Mouse (Mus musculus): ENCODE data around the gene Ppp1r14a. TPM values are rescaled to one million over a fixed set of nuclear protein-coding genes. Genes with fewer than 3 reads are reported as not detected.
A peak's percentile ranks its signal among the peaks of the same experiment; 100 is the strongest.

Gene Ppp1r14a
- polyA plus RNA-seq, 1 experiment from 2014 or later, result 6.5 TPM

DNA sequence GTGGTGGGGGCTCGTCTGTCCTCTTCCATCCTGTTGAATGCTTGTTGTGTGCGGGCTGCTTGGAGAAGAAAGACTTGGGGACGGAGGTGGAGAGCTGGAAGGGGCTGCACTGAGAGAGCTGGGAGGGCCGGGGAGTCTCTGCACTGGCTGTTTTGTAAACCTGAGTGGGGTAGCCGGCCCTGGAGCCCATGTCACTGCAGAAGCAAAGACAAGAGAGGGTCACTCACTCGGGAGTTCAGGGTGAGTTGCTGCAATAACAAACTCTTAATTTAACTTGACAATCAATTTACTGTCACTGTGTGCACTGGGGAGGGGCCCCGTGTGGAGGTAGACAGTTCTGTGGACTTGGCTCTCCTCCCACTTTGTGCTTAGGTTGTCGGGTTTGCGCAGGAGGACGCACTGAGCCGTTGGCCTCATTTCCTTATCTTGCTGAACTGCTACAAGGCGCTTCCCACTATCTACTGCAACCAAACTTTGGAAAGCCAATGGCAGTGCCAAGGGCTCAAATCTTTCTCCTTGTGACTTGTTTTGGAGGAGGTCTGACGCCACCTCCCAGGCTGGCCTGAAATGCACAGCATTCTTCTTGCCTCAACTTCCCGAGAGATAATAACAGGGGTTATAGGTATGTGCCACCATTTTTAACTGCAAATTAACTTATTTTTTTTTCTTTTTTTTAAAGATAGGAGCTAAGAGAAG lies 50.0 kb downstream of the Ppp1r14a start:
- no peak overlapping the region for H3K4me2 ChIP-seq (replicated peaks)
- H3K36me3 ChIP-seq, result 0 out of 2 replicates have a peak, but pooled peaks cover 2% of the 10 kb centered on the region
- 76% methylated on average over 14 of the region's 14 CpGs for WGBS
- H3K4me1 ChIP-seq, result peaks cover 25% of the 10 kb centered on the region
- H3K27me3 ChIP-seq, result no peaks in the 10 kb centered on the region
- H3K9me3 ChIP-seq, result no peaks in the 10 kb centered on the region
- no peak overlapping the region for H3K27ac ChIP-seq (replicated peaks)
- H3K9ac ChIP-seq (replicated peaks), result no peak overlapping the region
- H3K4me3 ChIP-seq, result no peak overlapping the region
- no peak for ATAC-seq (replicated peaks)

DNA sequence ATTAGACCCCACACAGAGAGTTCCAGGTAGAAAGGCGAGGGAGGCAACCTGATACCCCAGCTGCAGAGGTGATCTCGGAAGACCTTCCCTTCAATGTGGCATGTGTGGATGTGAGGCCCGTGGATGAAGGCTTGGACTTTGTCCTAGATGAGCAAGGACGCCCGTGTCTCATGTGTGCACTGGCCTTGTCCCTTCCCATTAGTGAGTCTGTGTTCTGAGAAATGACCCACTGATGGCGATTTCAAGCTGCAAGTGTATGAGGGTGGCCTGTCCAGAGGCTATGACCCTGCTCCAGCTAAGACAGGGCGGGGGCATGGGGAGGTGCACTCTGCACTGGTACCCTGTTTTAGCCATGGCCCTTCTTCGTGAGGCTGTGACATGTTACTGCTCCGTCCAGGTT lies 51.1 kb downstream of the Ppp1r14a start:
- 0 out of 2 replicates have a peak, but pooled peaks cover 2% of the 10 kb centered on the region for H3K36me3 ChIP-seq
- H3K4me2 ChIP-seq (replicated peaks), result no peak overlapping the region
- WGBS, result 91% methylated on average over 9 of the region's 9 CpGs
- H3K27me3 ChIP-seq, result no peaks in the 10 kb centered on the region
- no peak for ATAC-seq (replicated peaks)
- no peaks in the 10 kb centered on the region for H3K9me3 ChIP-seq
- H3K4me1 ChIP-seq, result peaks cover 28% of the 10 kb centered on the region
- H3K27ac ChIP-seq (replicated peaks), result no peak overlapping the region
- no peak overlapping the region for H3K4me3 ChIP-seq
- H3K9ac ChIP-seq (replicated peaks), result no peak overlapping the region

DNA sequence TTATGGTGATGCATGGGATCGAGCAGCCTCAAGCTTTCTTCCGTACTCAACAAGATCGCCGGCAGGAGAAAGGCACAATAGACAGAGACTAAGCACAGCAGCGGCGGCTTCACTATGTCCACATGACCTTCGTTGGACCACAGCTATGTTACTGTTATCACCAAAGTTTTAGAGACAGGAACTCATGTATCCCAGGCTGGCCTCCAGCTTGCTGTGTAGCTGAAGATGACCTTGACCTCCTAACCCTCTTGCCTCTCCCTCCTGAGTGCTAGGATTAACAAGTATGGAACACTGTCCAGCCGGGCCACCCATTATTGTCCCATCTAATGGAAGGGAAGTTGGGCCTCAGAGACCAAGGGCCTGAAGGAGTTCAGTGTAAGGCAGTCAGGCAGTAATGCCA lies 51.7 kb downstream of the Ppp1r14a start:
- no peaks in the 10 kb centered on the region for H3K9me3 ChIP-seq
- peak overlapping the region; percentile 85; the same call in 1 of the 2 replicates for H3K27ac ChIP-seq (replicated peaks)
- H3K4me3 ChIP-seq, result no peak overlapping the region
- 94% methylated on average over 8 of the region's 8 CpGs for WGBS
- H3K9ac ChIP-seq (replicated peaks), result no peak overlapping the region
- no peak for ATAC-seq (replicated peaks)
- H3K4me1 ChIP-seq, result peaks cover 34% of the 10 kb centered on the region
- 0 out of 2 replicates have a peak, but pooled peaks cover 2% of the 10 kb centered on the region for H3K36me3 ChIP-seq
- no peak overlapping the region for H3K4me2 ChIP-seq (replicated peaks)
- H3K27me3 ChIP-seq, result no peaks in the 10 kb centered on the region

DNA sequence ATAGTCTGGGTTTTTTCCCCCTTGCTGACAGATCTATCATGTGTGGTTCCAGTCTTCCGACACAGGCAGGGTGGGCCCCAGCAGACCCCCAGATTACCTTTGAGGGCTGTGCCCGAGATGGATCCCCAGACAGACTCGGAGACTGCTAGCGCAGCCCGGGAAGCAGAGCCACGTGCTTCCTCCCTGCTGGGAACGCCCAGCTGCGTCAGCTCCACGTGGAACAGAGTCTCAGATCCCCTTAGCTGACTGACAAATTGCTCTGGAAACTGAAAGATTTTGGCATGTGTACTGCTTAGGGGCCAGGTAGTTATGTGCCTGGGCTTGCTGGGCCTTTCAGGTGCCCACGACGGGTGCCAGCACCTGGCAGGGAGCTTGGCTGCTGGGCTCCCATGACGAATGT lies 52.6 kb downstream of the Ppp1r14a start:
- Histone ChIP-seq H3K9me3 (no peaks in the 10 kb centered on the region), H3K9ac (replicated peaks) (no peak overlapping the region), H3K4me2 (replicated peaks) (peak overlapping the region; percentile 12; the same call in 1 of the 2 replicates), H3K27me3 (no peaks in the 10 kb centered on the region), H3K4me1 (peaks cover 41% of the 10 kb centered on the region), H3K4me3 (no peak overlapping the region), H3K27ac (replicated peaks) (peak overlapping the region; percentile 85), H3K36me3 (0 out of 2 replicates have a peak, but pooled peaks cover 2% of the 10 kb centered on the region)
- WGBS, result 53% methylated on average over 12 of the region's 12 CpGs
- ATAC-seq (replicated peaks), result peak; percentile 30; the same call in 1 of the 2 replicates

DNA sequence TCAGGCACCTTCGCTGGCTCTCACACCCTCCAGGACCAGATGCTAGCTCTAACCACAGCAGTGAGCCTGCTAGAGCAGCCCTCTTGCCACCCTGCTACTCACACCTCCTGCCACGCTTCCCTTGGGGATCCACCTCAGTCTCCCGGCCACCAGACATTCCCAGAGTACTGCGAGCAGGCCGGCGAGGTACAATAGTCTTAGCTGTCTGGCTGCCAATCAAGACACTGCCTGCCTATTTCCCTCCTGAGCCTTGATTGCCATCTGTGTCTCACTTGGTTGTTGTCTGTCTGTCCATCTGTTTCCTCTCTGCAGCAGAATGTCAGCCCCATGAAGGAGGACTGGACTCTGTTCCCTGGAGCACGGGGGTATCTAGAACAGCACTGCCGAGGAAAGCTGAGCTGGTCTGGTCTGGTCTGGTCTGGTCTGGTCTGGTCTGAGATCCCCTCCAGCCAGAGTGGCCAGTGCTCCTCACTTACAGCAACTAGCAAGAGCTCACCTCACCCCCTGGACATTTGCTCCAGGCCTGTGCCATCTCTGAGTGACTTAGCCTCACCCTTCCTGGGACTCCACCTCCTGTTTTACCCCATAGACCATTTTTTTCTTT lies 53.5 kb downstream of the Ppp1r14a start:
- peak; percentile 52 for ATAC-seq (replicated peaks)
- Histone ChIP-seq H3K9ac (replicated peaks) (no peak overlapping the region; the same call in 1 of the 2 replicates), H3K4me1 (peaks cover 47% of the 10 kb centered on the region), H3K4me2 (replicated peaks) (no peak overlapping the region), H3K27ac (replicated peaks) (peak overlapping the region; percentile 85), H3K27me3 (no peaks in the 10 kb centered on the region), H3K36me3 (0 out of 2 replicates have a peak, but pooled peaks cover 2% of the 10 kb centered on the region), H3K4me3 (no peak overlapping the region), H3K9me3 (no peaks in the 10 kb centered on the region)
- WGBS, result 35% methylated on average over 8 of the region's 8 CpGs

Other genes starting within 250 kb of the Ppp1r14a start
- gene Ryr1, start 164.1 kb upstream of the Ppp1r14a start, polyA plus RNA-seq (2015; fragmentation: Nextera tagmentation; extraction: Ambion mirVana), result 13.3 and 15.6 TPM in 2 replicates
- 0.57 and 0.69 TPM in 2 replicates for gene Rasgrp4, start 154.5 kb upstream of the Ppp1r14a start, polyA plus RNA-seq (2015; fragmentation: Nextera tagmentation; extraction: Ambion mirVana)
- 20.5 and 21.3 TPM in 2 replicates for gene Fam98c, start 133.1 kb upstream of the Ppp1r14a start, polyA plus RNA-seq (2015; fragmentation: Nextera tagmentation; extraction: Ambion mirVana)
- 0.18 TPM in 2 replicates for gene Ggn, start 119.1 kb upstream of the Ppp1r14a start, polyA plus RNA-seq (2015; fragmentation: Nextera tagmentation; extraction: Ambion mirVana)
- gene Spred3, start 118.9 kb upstream of the Ppp1r14a start, polyA plus RNA-seq (2015; fragmentation: Nextera tagmentation; extraction: Ambion mirVana), result 6.4 TPM in 2 replicates
- 269 and 274 TPM in 2 replicates for gene Psmd8, start 108.6 kb upstream of the Ppp1r14a start, polyA plus RNA-seq (2015; fragmentation: Nextera tagmentation; extraction: Ambion mirVana)
- 1.8 and 2.1 TPM in 2 replicates for gene Catsperg1, start 75.3 kb upstream of the Ppp1r14a start, polyA plus RNA-seq (2015; fragmentation: Nextera tagmentation; extraction: Ambion mirVana)
- 0.28 and 0.83 TPM in 2 replicates for gene Kcnk6, start 56.8 kb upstream of the Ppp1r14a start, polyA plus RNA-seq (2015; fragmentation: Nextera tagmentation; extraction: Ambion mirVana)
- 76.2 and 78.7 TPM in 2 replicates for gene Yif1b, start 51.0 kb upstream of the Ppp1r14a start, polyA plus RNA-seq (2015; fragmentation: Nextera tagmentation; extraction: Ambion mirVana)
- gene 2200002D01Rik, start 40.8 kb upstream of the Ppp1r14a start, polyA plus RNA-seq (2015; fragmentation: Nextera tagmentation; extraction: Ambion mirVana), result 0.95 TPM in 1 of 2 replicates, not detected in the other
- 43.8 and 48.8 TPM in 2 replicates for gene Spint2, start 7.4 kb upstream of the Ppp1r14a start, polyA plus RNA-seq (2015; fragmentation: Nextera tagmentation; extraction: Ambion mirVana)
- 240 and 243 TPM in 2 replicates for gene Dpf1, start 14.6 kb downstream of the Ppp1r14a start, polyA plus RNA-seq (2015; fragmentation: Nextera tagmentation; extraction: Ambion mirVana)
- gene Sipa1l3, start 229.3 kb downstream of the Ppp1r14a start, polyA plus RNA-seq (2015; fragmentation: Nextera tagmentation; extraction: Ambion mirVana), result 15.0 and 16.5 TPM in 2 replicates